Mouse (Mus musculus): Measurements from ENCODE around the gene Lbx2. TPM values are rescaled to one million over a fixed set of nuclear protein-coding genes. Genes with fewer than 3 reads are reported as not detected.

The Lbx2 gene
- total RNA-seq, 2 experiments from 2014 or later, result not detected

GRCm38 (mm10) chr6:83069488-83070246 is 16.5 kb upstream of the Lbx2 start:
- DNase-seq (ENCODE audit: low spot score in 2 of 2), result no peak
- intact Hi-C loops (cut with DNase I), result loop anchor here (10.0 kb wide), 1 partner anchor 645 kb away; the partner anchor contains the start of gene Vax2

GRCm38 (mm10) chr6:83070247-83070310 is 16.1 kb upstream of the Lbx2 start, which contains the start of gene Tlx2:
Tlx2 (minus strand) TSS chr6:83070293.
- DNase-seq (ENCODE audit: low spot score in 2 of 2), result no peak
- intact Hi-C loops (cut with DNase I), result loop anchor here (10.0 kb wide), 1 partner anchor 645 kb away; the partner anchor contains the start of gene Vax2

GRCm38 (mm10) chr6:83070311-83071219 is 15.6 kb upstream of the Lbx2 start:
- peak; percentile 54 to 57 for DNase-seq (ENCODE audit: low spot score in 2 of 2)
- intact Hi-C loops (cut with DNase I), result loop anchor here (10.0 kb wide), 1 partner anchor 644 kb away; the partner anchor contains the start of gene Vax2

DNA sequence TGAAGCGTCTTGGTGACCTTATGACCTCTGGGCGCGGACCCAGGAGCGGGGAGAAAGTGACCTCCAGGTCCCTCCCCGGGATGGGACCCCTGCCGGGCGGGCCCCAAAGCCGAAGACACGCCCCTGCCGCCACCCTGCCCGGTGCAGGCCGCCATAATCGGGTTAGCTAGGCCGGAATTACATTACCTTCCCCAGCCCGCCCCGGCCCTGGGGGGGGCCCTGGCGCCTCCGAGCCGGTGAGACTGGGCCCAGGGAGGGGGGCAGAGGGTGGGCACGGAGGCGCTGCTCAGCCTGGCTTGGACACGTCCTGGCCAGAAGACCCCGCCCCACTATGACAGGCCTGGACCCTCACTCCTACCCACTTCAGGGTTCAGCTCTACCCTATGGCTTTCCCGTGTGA is 14.9 kb upstream of the Lbx2 start:
- DNase-seq (ENCODE audit: low spot score in 2 of 2), result no peak
- intact Hi-C loops (cut with DNase I), result loop anchor here (10.0 kb wide), 1 partner anchor 644 kb away; the partner anchor contains the start of gene Vax2

GRCm38 (mm10) chr6:83074979-83075378 is 11.2 kb upstream of the Lbx2 start:
- DNase-seq (ENCODE audit: low spot score in 2 of 2), result no peak
- intact Hi-C loops (cut with DNase I), result loop anchor here (5.0 to 10.0 kb wide), 2 partner anchors 78 to 640 kb away; partner anchors contain the start of gene Vax2

DNA sequence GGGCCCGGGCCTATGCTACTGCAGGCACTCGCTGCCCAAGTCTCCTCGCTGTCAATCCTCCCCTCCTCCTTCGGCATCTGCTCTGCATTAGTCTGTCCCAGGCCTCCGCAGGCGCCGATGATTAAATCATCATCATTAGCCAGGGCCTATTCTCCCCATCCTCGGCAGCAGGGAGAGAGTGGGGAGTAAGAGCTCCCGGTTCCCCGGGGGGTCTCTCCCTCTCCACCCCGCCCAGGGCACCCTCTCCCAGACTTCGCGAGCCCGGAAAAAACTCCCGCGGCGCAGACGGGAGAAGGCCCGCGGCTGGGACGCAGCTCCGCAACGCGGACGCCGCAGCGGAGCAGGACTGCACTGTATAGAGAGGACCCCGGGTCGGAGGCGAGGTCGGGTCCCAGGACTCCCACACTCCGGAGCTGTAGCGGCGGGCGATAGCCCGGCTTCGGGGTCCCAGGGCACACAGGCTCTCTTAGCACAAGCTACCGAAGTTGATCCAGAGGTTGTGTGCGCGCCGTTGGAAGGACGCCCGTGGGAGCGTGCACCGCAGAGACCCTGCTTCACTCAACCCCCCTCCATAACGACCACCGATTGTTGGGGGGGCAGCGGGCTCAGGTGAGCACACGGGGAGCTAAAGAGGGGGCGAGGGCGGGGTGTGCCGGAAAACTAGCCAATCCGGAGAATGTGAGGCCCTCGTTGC is 8.4 kb upstream of the Lbx2 start, which contains the start of gene Pcgf1:
Pcgf1 (plus strand) TSS at position 240 of the 694 bp plus-strand sequence.
- intact Hi-C loops (cut with DNase I), result loop anchor here (1.0 to 10.0 kb wide), 4 partner anchors 23 to 637 kb away; partner anchors contain the start of genes Aup1, Ccdc142, Gm42688 and Vax2
- DNase-seq (ENCODE audit: low spot score in 2 of 2), result no peak

GRCm38 (mm10) chr6:83078324-83078858 is 7.8 kb upstream of the Lbx2 start:
- intact Hi-C loops (cut with DNase I), result loop anchor here (1.0 to 10.0 kb wide), 4 partner anchors 22 to 636 kb away; partner anchors contain the start of genes Aup1, Ccdc142, Gm42688 and Vax2
- DNase-seq (ENCODE audit: low spot score in 2 of 2), result peak; percentile 99

- no peak for DNase-seq (ENCODE audit: low spot score in 2 of 2)
- intact Hi-C loops (cut with DNase I), result no loop called here
Measured at GRCm38 (mm10) chr6:83080210-83080609, 6.0 kb upstream of the Lbx2 start.

DNA sequence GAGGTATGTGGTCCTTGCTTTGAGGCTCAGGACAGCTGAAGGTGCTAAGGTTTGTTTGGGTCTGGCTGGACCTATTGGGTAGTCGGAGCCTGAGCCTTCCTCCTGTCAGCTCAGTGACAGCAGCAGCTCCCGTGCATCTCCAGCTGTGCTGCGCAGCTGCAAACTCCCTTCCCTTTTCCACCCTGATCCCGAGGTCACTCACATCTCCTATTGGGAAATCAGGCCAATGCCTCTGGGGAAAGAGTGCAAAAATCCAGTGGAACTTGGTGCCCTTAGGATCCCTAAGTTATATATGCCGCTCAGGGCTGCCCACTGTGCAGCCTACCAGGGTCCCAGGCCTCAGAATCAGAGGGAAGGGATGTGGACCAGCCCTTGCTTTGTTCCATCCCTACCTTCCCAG is 2.7 kb upstream of the Lbx2 start:
- intact Hi-C loops (cut with DNase I), result no loop called here
- DNase-seq (ENCODE audit: low spot score in 2 of 2), result no peak

DNA sequence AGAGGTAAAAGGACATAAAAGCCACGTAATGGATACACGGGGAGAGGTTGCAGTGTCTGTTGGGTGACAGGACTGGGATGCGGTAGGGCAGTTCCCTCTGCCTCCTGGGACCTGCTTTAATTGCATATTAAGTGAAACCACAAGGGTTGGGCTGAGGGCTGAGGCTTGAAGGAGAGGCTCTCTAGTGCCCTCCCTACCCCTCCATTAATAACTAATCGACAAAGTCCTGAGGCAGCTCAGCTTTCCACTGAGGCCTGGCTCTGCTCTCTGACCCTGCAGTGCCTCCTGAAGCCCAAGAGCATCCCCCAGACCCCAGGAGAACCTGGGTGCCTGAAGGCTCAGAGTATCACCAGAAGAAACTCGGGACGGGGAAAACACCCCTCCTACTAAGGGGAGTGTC is 1.7 kb upstream of the Lbx2 start:
- intact Hi-C loops (cut with DNase I), result no loop called here
- DNase-seq (ENCODE audit: low spot score in 2 of 2), result no peak

DNA sequence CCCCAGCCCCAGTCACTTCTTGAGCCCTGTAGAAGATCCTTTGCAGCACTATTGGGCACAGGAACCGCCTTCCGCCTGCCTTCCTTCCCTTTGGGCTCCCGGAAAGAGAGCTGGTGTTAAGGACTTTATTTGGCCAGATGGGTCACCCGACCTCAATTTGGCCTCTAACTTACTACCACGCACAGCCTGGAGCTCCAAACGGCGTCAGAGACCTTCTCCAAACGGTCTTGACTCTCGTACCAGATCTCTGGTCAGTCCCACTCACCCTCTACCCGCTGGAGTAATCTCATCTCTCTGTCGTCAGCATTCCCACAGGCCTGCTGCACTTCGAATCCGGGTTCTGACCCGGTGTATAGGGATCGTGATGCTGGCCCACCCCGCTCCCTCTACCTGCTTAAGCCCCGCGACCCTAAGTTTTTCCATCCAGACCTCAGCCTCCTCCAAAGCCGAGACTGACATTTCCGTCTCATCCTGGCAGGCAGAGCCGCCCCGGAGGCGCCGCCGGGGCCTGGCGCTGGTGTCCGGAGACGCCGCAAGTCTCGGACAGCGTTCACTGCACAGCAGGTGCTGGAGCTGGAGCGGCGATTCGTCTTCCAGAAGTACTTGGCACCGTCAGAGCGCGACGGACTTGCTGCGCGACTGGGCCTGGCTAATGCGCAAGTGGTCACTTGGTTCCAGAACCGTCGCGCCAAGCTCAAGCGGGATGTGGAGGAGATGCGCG is 1.2 kb downstream of the Lbx2 start:
- intact Hi-C loops (cut with DNase I), result no loop called here

GRCm38 (mm10) chr6:83087926-83088260 is 1.7 kb downstream of the Lbx2 start:
- DNase-seq (ENCODE audit: low spot score in 2 of 2), result no peak
- intact Hi-C loops (cut with DNase I), result no loop called here

More for the DNA sequence above, 1.2 kb downstream of the Lbx2 start:
- no peak for DNase-seq (ENCODE audit: low spot score in 2 of 2)

GRCm38 (mm10) chr6:83092416-83093127 is 6.4 kb downstream of the Lbx2 start:
- DNase-seq (ENCODE audit: low spot score in 2 of 2), result no peak
- intact Hi-C loops (cut with DNase I), result no loop called here

DNA sequence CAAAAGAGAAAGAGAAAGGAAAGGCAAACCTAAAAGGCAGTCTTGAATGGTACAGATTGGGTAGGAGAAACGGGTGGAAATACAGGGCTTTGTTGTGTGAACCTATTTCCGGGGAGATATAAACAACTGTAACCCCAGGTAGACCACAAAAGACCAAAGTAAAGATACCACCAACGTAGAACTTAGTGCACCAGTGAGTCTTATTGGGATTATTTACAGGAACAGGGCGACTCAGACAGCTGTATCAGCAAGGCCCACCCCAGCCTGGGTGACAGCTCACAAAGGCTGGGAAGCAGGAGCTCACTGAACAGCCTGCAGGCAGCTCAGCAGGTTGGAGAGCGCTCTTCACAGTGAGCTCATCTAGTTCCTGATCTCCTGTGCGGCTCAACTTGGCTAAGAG is 9.8 kb downstream of the Lbx2 start:
- DNase-seq (ENCODE audit: low spot score in 2 of 2), result no peak
- intact Hi-C loops (cut with DNase I), result no loop called here

DNA sequence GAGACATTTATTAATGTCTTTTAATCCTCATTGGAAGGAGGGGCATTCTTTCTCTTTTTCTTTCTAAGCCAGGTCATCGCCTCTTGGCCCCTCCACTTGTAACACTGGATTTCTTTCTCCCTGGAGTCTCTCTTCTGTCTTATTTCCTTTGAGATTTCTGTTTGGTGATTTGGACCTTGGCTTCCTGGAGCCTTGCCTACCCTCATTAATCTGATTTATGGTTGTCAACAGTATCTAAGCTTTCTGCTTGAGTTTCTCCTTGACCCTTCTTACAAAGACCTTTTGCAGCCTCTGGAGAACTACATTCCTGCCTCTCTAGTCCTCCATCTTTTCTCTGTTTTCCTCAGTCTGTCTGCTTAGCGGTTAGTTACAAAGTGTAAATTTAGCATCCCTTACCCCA is 12.2 kb downstream of the Lbx2 start:
- intact Hi-C loops (cut with DNase I), result no loop called here
- no peak for DNase-seq (ENCODE audit: low spot score in 2 of 2)

DNA sequence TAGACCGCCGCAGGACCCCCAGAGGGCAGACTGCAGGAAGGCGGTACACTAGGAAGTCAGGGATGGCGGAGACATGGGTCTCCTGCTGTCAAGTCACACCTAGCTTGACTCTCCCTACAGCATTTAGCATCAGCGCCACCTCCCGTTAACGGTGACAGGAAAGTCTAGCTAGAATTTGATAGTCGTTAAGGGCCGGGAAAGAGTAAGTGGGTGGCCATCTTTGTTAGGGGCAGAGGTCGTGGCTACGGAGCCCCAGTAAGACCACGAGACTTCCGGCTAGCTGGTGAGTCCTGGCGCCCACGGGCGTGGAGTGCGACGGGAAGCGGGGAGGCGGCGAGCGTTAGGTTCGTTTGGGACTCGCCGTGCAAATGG is 15.1 kb downstream of the Lbx2 start, which contains the start of the genes Ccdc142 and Gm42688:
Ccdc142 (plus strand) TSS at position 286 of the 372 bp plus-strand sequence.
Gm42688 (plus strand) TSS at position 302 of the 372 bp plus-strand sequence.
- intact Hi-C loops (cut with DNase I), result loop anchor here (1.0 to 2.0 kb wide), 3 partner anchors 23 to 105 kb away; partner anchors contain the start of genes Aup1 and Htra2
- DNase-seq (ENCODE audit: low spot score in 2 of 2), result peak; percentile 88

DNA sequence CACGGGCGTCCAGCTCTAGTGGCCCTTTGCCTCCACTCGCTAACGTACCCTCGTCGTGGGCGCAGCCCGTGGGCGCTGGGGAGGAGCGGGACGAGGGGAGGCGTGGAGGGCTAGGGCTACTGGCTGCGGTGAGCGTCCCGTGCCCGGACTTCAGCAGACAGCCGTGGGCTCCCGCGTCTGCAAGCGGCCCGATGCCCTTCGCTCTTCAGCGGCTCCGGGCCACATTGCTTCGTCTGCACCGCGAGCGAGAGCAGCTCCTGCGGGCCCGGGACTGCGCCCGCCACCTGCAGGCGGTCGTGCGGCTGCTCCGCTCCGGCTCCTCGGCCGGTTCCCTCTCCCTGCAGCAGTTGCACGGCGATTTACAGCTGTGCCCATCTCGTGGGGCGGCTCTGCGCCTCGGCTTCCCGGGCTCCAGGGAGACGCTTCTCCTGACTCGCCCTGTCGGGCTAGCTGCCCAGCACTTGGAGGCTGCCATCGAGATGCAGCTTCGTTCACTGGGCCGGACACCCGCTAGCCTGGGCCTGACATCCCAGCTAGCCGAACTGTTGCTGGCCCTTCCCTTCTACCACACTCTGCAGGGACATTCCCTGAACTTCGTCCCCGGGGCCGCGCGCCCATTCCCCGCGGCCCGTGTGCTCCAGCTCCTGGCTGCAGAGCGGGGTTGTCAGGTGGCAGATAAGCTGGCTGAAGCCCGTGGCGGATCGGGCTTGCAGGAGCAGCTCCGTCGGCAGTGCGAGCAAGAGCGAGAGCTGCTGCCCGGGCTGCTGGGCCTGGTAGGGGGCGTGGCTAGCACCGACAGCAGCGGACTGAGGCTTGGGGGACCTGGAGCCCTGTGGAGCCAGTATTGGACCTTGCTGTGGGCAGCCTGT is 15.8 kb downstream of the Lbx2 start:
- DNase-seq (ENCODE audit: low spot score in 2 of 2), result peak in 1 of 2 experiments; percentile 67
- intact Hi-C loops (cut with DNase I), result loop anchor here (1.0 to 2.0 kb wide), 3 partner anchors 23 to 106 kb away; partner anchors contain the start of genes Aup1 and Htra2

All from left cerebral cortex, postnatal 36 days (tissue).